Mouse (Mus musculus) liver, adult (tissue): Measurements from ENCODE around the gene 2410004B18Rik.

ENCODE experiments used
- GATA4 ChIP-seq: IDR thresholded peaks from 2 replicates; pipeline ENCODE4 v1.6.1; 2014; ENCODE audit warnings: mild to moderate bottlenecking, low read length; ENCODE audit not compliant: insufficient replicate concordance

Gene 2410004B18Rik

DNA sequence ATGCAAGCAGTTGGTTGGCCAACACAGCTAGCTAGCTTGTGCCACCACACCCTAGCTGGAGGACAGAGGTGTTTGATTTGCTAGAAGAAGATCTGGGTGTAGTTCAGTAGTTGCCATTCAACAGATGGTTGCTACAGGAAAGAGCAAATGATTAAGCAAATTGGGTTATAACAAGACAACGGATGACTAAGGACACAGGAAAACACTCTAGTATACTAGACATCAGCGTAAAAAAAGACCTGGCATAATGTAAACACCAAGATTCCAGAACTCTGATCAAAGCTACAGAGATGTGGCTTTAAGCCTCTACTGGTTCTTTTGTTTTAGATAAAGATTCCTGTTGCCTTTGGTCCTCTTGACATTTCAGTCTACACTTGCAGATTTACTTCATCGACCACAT is 14.8 kb upstream of the 2410004B18Rik start:
- no peak for TF ChIP-seq GATA4

DNA sequence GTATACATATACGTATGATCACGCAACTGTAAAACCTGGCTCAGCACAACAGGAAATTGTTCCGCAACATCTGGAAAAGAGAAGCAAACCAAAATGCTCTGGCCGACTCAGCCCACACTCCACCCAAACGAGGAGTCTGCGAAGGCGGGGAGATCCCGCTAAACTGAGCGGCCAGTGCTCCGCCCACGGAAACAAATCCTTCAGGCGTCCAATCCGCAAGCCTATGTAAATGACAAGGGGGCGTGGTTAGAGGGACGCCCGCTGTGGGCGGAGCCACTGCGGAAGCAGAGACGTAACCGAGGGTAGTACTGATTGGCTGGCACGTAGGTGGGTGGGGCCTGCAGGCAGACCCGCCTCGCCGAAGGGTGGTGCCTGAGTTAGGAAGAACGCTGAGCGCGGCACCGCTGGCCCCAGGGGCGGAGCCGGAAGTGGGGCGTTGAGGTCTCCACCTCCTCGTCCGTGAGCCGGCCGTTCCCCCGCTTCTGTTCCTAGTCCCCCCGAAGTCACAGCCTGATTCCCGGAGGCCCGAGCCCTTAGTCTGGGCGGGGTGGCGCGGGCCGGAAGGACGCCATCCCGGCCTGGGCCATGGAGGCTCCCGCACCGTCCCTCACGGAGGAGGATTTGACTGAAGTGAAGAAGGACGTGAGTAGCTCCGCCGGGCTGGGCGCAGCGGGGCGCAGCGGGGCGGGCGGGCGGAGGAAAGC is 13.8 kb upstream of the 2410004B18Rik start:
- no peak; the same call in 1 of the 2 replicates for TF ChIP-seq GATA4

DNA sequence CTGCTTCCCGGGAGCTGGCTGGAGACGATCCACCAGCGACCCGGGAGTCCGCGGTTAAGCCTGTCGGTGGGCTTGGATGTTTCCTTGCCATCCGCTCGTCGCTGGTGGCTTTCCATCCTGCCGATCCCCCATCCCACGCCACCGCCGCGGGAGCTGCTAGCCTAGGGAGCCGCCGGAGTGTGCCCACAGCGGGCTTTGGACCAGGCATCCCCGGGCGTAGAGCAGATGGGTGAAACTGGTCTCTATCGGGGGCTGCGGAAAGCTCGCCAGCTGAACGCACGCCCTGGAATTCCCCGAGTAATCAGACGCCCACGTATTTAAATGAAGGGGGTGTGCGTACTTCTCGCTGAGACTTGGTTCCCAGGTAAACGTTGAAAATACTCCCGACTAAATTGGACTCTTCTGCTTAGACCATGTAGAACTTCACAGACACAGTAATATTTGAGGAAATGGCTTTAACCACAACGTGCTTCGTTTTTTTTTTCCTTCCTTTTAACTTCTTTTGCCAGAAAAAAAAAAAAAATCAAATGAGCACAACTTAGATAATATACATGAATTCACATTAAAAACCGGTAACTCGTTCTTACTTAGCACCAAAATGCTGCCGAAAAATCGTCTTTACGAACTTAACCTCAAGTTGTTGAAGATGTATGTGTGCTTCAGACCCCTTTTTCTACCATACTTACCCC is 13.0 kb upstream of the 2410004B18Rik start:
- no peak for TF ChIP-seq GATA4

DNA sequence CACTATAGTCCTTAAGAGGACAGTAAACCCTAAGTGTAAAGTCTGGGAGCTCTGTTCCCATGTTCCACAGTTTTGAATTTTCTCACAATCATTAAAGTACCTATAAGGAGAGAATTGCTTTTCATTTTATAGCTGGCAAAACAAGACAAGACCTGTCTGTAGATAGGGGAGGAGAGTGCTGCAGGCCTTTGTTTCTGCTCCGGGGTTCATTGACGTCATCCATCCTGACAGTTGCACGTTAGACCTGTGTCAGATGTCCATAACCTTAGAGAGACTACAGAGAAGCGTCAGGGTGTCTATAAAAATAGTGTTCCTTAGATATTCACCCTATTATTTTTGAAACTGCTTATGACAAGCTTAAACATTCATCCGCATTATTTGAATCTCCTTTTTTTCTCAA is 12.3 kb upstream of the 2410004B18Rik start:
- no peak for TF ChIP-seq GATA4

DNA sequence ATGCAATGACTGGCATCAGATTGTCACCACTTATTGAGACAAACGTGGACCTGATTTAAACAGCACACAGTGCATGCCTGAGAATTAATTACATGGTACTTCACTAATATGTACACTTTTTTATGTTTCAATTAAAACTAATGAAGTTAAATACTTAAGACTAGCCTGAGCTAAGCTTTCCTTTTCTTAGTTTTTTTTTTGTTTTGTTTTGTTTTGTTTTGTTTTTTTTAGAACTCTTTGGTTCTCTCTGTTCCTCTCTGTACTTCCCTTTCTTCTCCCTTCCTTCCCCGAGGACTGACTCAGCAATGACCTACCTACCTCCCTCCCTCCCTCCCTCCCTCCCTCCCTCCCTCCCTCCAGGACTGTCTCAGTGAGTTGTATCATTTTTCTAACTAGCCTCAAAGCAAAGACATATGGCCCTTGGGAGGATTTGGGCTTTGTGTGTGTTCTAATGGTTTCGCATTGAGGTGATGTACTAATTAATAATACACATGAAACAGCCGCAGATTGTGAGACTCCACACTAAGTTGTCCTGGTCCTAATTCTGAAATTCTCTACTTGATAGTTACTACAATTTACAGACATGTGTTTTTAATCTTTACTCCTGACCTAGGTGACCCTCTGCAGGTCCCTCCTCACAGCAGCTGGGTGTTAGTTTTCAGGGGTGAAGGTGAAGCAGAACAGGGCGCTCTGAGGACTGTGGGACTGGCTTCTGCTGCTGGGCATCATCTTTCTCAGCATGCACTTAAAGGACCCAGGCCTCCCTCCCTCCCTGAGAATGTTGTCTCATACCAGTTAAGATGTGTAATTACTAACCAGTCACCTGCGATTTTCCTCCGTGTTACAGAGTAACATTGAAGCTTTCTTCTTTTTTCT is 8.1 kb upstream of the 2410004B18Rik start:
- no peak for TF ChIP-seq GATA4

DNA sequence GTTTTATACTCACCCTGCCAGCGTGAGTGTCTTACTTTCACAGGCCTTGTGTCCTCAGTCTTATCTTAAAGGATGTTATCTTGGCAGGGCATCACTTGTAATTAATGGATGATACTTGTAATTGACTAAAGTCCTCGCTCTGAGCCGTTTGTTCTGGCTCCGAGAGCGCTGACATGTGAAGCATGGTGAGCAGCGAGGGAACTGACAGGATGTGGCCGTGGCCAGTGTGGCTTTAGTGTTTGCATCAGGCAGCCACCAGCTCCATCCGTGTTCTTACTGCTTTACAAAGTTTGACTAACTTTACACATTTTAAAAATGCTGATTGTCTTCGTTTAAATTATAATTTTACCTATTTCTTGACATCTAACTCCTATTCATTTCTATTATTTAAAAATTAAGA is 4.0 kb upstream of the 2410004B18Rik start:
- no peak for TF ChIP-seq GATA4

DNA sequence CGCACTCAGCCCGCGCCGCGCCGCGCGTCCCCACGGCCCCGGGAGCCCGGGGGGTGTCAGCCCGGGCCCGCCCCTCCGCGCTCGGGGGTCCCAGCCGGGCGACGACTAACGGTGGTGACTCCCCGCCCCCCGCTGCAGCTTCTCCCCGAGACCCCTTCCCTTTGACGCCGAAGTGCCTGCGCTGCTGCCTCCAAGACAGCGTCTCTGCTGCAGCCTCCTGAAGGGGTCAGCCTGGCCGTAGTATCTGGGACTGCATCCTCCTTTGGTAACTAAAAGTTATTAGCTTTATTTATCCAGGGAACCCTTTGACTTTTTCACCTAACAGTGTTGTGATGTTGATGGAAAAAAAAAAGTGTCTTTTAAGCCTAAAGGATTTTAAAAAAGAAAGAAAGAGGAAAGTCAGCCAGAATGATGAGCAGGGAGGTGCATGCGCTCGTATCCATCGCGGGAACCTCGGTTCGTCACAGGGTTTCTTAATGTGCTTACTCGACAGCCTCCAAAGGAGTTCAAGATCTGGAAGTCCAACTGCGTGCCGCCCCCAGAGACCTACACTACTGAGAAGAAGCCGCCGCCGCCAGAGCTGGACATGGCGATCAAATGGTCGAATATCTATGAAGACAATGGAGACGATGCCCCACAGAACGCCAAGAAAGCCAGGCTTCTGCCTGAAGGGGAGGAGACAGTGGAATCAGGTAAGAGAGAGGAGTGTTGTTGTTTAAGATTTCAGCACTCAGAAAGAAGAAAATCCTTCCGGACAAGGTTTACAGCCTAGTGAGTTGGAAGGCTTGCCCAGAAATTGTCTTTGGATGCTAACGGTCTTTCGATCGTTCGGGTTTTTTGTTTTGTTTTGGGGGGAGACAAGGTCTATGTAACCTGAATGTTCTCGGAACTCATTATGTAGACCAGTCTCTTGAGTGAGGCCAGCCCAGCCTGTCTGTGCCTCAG is 863 bp downstream of the 2410004B18Rik start:
- TF ChIP-seq GATA4: no peak

DNA sequence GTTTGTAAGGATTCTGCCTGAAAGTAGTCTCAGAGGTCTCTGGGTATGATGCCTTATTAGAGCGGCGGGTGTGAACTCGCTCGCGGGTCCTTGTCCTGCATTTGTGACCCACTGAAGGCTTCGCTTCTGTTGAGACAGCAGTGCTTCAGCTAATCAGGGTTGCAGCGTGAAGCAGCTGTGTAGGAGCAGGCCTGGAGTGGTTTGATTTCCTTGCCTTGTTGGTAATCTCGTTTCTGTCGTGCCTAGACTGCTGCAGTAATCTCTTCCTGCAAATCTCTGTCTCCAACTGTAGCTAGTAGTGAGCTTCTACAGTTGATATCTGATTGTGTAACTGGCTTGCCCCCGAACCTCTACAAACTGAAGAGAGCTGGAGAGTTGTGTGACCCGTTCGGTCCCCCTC is 1.6 kb downstream of the 2410004B18Rik start:
- no peak for TF ChIP-seq GATA4

DNA sequence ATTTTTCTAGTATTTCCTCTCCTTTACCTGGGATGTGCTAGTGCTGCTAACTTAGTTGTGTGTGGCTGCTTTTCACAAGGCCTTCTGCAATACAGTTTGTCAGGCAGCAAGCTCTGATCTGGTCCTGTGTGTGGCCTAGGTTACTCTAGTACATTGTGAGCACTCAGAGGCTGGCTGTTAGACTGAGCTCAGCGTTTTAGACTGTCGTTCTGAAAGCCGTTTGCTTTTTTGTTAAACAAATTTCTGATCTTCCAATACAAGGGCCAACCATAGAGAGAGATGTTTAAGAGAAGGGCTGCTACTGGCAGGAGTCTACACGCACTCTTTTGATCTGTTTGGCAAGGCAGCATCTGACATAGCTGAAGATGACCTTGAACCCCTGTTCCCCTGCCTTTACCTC is 2.2 kb downstream of the 2410004B18Rik start:
- TF ChIP-seq GATA4: no peak

DNA sequence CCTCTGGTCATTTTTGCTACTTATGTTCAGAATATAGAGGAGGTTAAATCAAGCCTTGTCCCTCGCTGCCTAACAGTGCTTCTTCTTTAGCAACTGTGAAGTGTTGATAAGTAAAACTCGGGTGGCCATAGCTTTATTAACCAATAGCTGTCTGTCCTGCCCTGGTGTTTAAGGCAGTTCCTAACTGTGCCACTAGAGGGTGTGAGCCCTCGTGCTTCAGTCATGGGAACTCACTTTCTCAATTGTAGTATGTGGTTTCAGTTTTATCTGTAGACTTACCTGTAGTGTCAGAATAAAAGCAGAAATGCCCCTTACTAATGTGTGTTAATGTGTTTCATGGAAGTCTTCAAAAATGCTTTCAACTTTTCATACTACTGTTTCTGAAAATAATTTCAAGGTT is 4.2 kb downstream of the 2410004B18Rik start:
- no peak for TF ChIP-seq GATA4

DNA sequence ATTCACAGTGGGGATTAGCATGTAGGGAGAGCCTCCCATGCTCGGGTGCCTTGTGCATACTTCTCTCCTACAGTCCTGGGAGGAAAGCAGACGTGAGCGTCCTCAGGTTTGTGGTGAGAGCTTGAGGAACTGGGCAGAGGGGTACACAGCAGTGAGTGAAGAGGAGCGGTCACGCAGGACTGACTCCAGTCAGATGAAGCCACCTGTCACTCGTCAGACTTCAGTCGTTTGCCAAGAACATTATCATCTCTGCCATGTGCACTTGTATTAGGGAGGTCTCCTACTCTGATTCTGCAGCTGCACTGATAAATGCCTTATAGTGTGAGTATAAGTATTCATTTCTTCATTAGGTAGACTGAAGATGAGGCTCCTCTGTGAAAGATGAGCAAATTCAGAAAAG is 6.5 kb downstream of the 2410004B18Rik start:
- no peak for TF ChIP-seq GATA4

DNA sequence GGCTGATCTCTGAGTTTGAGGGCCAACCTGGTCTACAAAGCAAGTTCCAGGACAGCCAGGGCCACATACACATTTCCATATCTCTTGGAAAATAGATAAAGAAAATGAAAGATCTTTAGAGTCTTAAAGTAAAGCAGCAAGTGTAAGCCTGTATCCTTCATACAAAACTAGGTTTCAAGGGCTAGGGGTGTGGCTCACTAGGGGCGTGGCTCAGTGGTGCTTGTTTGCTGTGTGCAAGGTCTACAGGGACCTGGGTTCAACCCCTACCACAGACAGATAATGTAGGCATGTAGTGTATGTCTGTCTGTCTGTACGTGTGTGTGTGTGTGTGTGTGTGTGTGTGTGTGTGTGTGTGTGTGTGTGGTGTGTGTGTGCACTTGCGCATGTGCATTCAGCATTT is 8.1 kb downstream of the 2410004B18Rik start:
- no peak for TF ChIP-seq GATA4

DNA sequence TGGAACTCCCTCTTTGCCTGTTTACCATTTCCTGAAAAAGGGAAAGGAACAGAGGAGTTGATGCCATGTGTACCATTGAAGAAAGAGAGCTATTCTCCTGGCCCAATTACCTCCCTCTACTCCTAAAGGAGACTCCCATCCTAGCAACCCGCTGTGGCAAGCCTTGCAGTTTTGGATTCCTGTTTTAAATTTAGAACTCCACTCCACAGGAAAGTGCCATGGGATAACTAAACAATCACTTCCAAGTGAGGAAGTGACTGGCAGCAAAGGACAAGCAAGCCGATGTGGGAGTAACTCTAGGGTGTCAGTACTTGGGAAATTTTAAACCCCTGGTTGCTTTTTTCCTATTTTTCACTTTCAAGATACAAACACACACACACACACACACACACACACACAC is 8.8 kb downstream of the 2410004B18Rik start:
- no peak for TF ChIP-seq GATA4

DNA sequence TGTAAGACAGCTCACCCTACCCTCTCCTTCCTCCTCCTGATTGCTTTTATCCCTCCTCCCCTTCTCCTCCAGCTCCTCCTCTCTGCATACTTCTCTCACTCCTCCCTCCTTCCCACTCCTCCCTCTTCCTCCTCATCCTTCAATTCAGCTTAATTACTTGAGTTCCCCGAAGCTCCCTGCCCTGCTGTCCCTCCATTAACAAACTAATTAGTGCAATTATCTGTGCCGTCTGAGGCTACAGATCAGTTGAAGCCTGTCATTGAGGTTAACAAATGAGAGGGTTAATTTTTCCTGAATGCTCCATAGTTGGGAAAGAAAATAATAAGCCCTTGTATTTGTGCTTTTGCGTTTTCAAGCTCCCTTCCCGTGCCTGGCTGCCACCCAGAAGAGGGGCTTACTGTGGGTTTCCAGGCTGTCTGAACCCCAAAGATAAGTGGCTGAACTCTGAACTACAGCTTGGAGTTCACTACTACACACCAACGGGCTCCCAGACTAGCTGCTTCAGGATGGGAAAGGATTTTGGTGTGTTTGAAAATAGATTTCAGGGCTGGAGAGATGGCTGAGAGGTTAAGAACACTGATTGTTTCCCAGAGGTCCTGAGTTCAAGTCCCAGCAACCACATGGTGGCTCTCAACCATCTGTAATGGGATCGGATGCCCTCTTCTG is 9.9 kb downstream of the 2410004B18Rik start:
- no peak for TF ChIP-seq GATA4
